ENCODE assay signal across 12 mouse cellular contexts in the genomic region with DNA sequence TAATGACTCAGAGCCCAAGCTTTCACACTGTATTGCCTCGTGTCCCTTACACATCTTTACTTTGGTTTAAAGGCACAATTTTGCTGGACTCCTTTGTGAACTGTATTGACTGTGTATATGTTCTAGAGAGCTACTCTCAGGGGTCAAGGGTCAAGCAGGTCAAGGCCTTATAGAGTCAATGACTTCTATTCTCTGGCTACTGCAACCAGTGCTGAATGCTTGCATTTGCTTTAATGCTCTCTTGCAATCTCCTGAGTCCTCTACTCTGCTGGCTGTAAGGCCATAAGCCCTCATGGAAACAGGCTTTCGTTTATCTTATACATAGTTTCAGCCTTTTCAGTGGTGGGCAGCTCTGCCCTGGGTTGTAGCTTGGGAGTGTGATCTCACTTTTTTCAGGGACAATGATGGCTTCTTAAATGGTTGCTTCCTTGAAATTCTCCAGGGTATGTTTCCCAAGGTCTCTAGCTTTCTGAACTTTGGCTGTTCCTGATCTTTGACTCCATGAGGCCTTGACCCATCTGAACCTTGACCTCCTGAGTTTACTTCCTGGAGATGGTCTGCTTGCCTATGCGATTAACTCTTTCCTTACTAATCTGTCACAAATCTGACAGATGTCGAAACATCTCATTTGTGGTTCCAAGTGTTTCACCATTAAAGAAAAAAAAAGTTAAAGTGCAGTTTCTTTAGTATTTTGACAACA.
"Had no signal": no experiment of that assay in that cellular context is flagged by ENCODE, and none has a peak within 500 bp of the region (broad histone marks: within the 10 kb centered on the region; RNA-seq: fewer than 3 reads in every experiment).

No protein-coding gene starts in this region.

- H3K27ac ChIP-seq: kidney, postnatal 0 days; limb, embryonic 15.5 days; liver, embryonic 14.5 days had no signal

- H3K4me2 ChIP-seq: limb, embryonic 15.5 days had no signal

- H3K9me3 ChIP-seq: limb, embryonic 15.5 days had no signal

- ATAC-seq: intestine, embryonic 16.5 days; lung, postnatal 0 days had no signal

- H3K4me3 ChIP-seq: limb, embryonic 15.5 days had no signal

- DNase-seq: kidney, postnatal 36 days; layer of hippocampus, adult 9-11 months; layer of hippocampus, postnatal 36 days; lung, adult 2 months; lung, postnatal 4 days; thymus, adult 2 months; thymus, postnatal 25 days had no signal

- H3K9ac ChIP-seq: limb, embryonic 15.5 days; liver, embryonic 14.5 days had no signal

- H3K4me1 ChIP-seq: limb, embryonic 15.5 days had no signal

- H3K36me3 ChIP-seq: limb, embryonic 15.5 days had no signal
